Mouse (Mus musculus) CH12.LX (cell line): ENCODE measurements at regions not wholly inside any gene's neighbourhood (a gene's known extent, or its start where the extent isn't known, plus 50 kb on each side); places are given as distances from the start of the nearest gene placed in this dataset.

Experiments used
- CTCF ChIP-seq, 2 experiments: IDR thresholded peaks in 1 of 2; conservative IDR thresholded peaks in 1 of 2; 2 replicates each; pipeline ENCODE4 v1.5.1; 2011 to 2012; ENCODE audit warnings: low read depth in 2 of 2, low read length in 2 of 2, improper control_type of control experiment in 1 of 2, inconsistent platforms in 1 of 2, mild to moderate bottlenecking in 1 of 2, moderate library complexity in 1 of 2
- ETS1 ChIP-seq: conservative IDR thresholded peaks from 2 replicates; pipeline ENCODE4 v1.6.1; 2012; ENCODE audit warnings: low read depth, mild to moderate bottlenecking, inconsistent platforms, low read length, improper control_type of control experiment, moderate library complexity
- HCFC1 ChIP-seq: IDR thresholded peaks from 2 replicates; pipeline ENCODE4 v1.6.1; 2012; ENCODE audit warnings: low read depth, mild to moderate bottlenecking, inconsistent platforms, low read length, improper control_type of control experiment
- MAX ChIP-seq: IDR thresholded peaks from 2 replicates; pipeline ENCODE4 v1.6.1; 2011; ENCODE audit warnings: low read length, improper control_type of control experiment
- NELFE ChIP-seq: IDR thresholded peaks from 2 replicates; pipeline ENCODE4 v1.6.1; 2011; ENCODE audit warnings: low read depth, low read length, improper control_type of control experiment
- USF1 ChIP-seq: IDR thresholded peaks from 2 replicates; pipeline ENCODE4 v1.6.1; 2014; ENCODE audit warnings: low read depth, mild to moderate bottlenecking, inconsistent platforms, low read length, improper control_type of control experiment
- USF2 ChIP-seq: conservative IDR thresholded peaks from 2 replicates; pipeline ENCODE4 v1.6.1; 2011; ENCODE audit warnings: low read depth, low read length, improper control_type of control experiment
- ZC3H11A ChIP-seq: IDR thresholded peaks from 2 replicates; pipeline ENCODE4 v1.6.1; 2012; ENCODE audit warnings: low read depth, mild to moderate bottlenecking, inconsistent platforms, low read length, improper control_type of control experiment

GRCm38 (mm10) chr4:23826885-23827284 lies 669.4 kb upstream of the Mms22l start:
- TF ChIP-seq NELFE (no peak), ZC3H11A (no peak), ETS1 (no peak), CTCF (conservative IDR thresholded peaks at IDR 0.05 in 1 of 2, IDR thresholded peaks at IDR 0.05 in 1 of 2; ENCODE audit: low read depth in 2 of 2, low read length in 2 of 2) (no peak), USF2 (no peak), MAX (no peak), HCFC1 (no peak), USF1 (no peak)
